Mouse (Mus musculus): ENCODE data around the gene Gm20905.
"Not testable (repeated sequence)": the region's sequence is repeated elsewhere in the genome, so short reads cannot be mapped to it uniquely, and the experiment has no call there.

Gm20905 gene

GRCm38 (mm10) chrY:37259503-37259902, at the start of gene Gm20905:
TSS of gene Gm20905 (minus strand) at chrY:37259603.
- not testable (repeated sequence) for DNase-seq (ENCODE audit: low spot score in 2 of 2)

Measured in cerebellum, postnatal 4 days (tissue).